Mouse (Mus musculus) T-cell, adult 2 months (primary cell): ENCODE measurements around the gene Elfn1.

Source experiments
- DNase-seq: peaks from one replicate; pipeline ENCODE4 v3.0.0; 2022; ENCODE audit warnings: low spot score

The Elfn1 gene

GRCm38 (mm10) chr5:139911506-139911905 is 3.8 kb downstream of the Elfn1 start:
- no peak for DNase-seq

- no peak for DNase-seq
Measured at GRCm38 (mm10) chr5:139912121-139912771, 4.5 kb downstream of the Elfn1 start.

- DNase-seq: no peak
Measured at GRCm38 (mm10) chr5:139921666-139922065, 13.9 kb downstream of the Elfn1 start.

- DNase-seq: no peak
Measured at GRCm38 (mm10) chr5:139923867-139924266, 16.1 kb downstream of the Elfn1 start.

- no peak for DNase-seq
Measured at GRCm38 (mm10) chr5:139930102-139930501, 22.4 kb downstream of the Elfn1 start.

- peak; percentile 51 for DNase-seq
Measured at GRCm38 (mm10) chr5:139930927-139931351, 23.2 kb downstream of the Elfn1 start.

GRCm38 (mm10) chr5:139931947-139932540 is 24.3 kb downstream of the Elfn1 start:
- peak; percentile 50 for DNase-seq

GRCm38 (mm10) chr5:139932595-139933271 is 25.0 kb downstream of the Elfn1 start:
- peak; percentile 68 for DNase-seq

GRCm38 (mm10) chr5:139933476-139933875 is 25.7 kb downstream of the Elfn1 start:
- DNase-seq: peak; percentile 65

GRCm38 (mm10) chr5:139936431-139936830 is 28.7 kb downstream of the Elfn1 start:
- DNase-seq: no peak

GRCm38 (mm10) chr5:139944697-139945096 is 37.0 kb downstream of the Elfn1 start:
- no peak for DNase-seq

GRCm38 (mm10) chr5:139945715-139946364 is 38.1 kb downstream of the Elfn1 start:
- no peak for DNase-seq

GRCm38 (mm10) chr5:139947446-139947845 is 39.7 kb downstream of the Elfn1 start:
- DNase-seq: no peak

GRCm38 (mm10) chr5:139948552-139948951 is 40.8 kb downstream of the Elfn1 start:
- DNase-seq: no peak

GRCm38 (mm10) chr5:139949363-139949762 is 41.6 kb downstream of the Elfn1 start:
- no peak for DNase-seq

- DNase-seq: no peak
Measured at GRCm38 (mm10) chr5:139949975-139950578, 42.3 kb downstream of the Elfn1 start.

GRCm38 (mm10) chr5:139956859-139957258 is 49.1 kb downstream of the Elfn1 start:
- DNase-seq: no peak

- no peak for DNase-seq
Measured at GRCm38 (mm10) chr5:139959741-139960140, 52.0 kb downstream of the Elfn1 start.

GRCm38 (mm10) chr5:139964391-139964790 is 56.6 kb downstream of the Elfn1 start:
- no peak for DNase-seq

GRCm38 (mm10) chr5:139965596-139965995 is 57.9 kb downstream of the Elfn1 start:
- DNase-seq: no peak

- no peak for DNase-seq
Measured at GRCm38 (mm10) chr5:139969151-139969948, 61.6 kb downstream of the Elfn1 start.
